Mouse (Mus musculus) regulatory T cell (primary cell): ENCODE data around the gene Rln3.

Source experiments
- in situ Hi-C: fragments of 300-600 bp; cut with MboI, MseI; formaldehyde crosslinking; loops from one replicate; pipeline ENCODE4 v1.15.1; 2025; ENCODE audit warnings: high pct_unique_total_duplicates

Rln3 gene

GRCm38 (mm10) chr8:83997511-83998141 is 47.2 kb downstream of the Rln3 start, which contains the start of gene Samd1:
Gene Samd1, plus strand, starts transcription at chr8:83997672.
- in situ Hi-C loops = no loop called here

GRCm38 (mm10) chr8:83996567-83997505 is 48.0 kb downstream of the Rln3 start:
- in situ Hi-C loops = no loop called here

- in situ Hi-C loops = no loop called here
These were observed 48.8 kb downstream of the Rln3 start for GRCm38 (mm10) chr8:83995973-83996372.

GRCm38 (mm10) chr8:83994030-83994429 is 50.8 kb downstream of the Rln3 start:
- in situ Hi-C loops = no loop called here
